Mouse (Mus musculus) neural tube, embryonic 12.5 days (tissue): ENCODE measurements around the gene Kctd19. TPM values are rescaled to one million over a fixed set of nuclear protein-coding genes. Genes with fewer than 3 reads are reported as not detected.

Experiments
- ATAC-seq: fragments of 200-750 bp; cut with Nextera tagmentation; 2 replicates; pipeline ENCODE4 v1.8.0; 2017; ENCODE audit warnings: low read depth, mild to moderate bottlenecking, moderate TSS enrichment, moderate library complexity; ENCODE audit not compliant: low FRiP score
- H3K27ac ChIP-seq: fragments of 300-500 bp; sonication (generic); 2 replicates; pipeline ENCODE4 v1.5.1; 2016
- H3K27me3 ChIP-seq: fragments of 300-500 bp; sonication (generic); replicated peaks from 2 replicates; pipeline ENCODE4 v1.6.1; 2016; ENCODE audit warnings: mild to moderate bottlenecking
- H3K36me3 ChIP-seq: fragments of 300-500 bp; sonication (generic); 2 replicates; pipeline ENCODE4 v1.6.1; 2016; ENCODE audit warnings: mild to moderate bottlenecking
- H3K4me1 ChIP-seq: fragments of 300-500 bp; sonication (generic); 2 replicates; pipeline ENCODE4 v1.6.1; 2016
- H3K4me2 ChIP-seq: fragments of 300-500 bp; sonication (generic); replicated peaks from 2 replicates; pipeline ENCODE4 v1.6.1; 2016; ENCODE audit warnings: mild to moderate bottlenecking
- H3K4me3 ChIP-seq: fragments of 300-500 bp; sonication (generic); 2 replicates; pipeline ENCODE4 v1.5.1; 2016
- H3K9ac ChIP-seq: fragments of 300-500 bp; sonication (generic); 2 replicates; pipeline ENCODE4 v1.6.1; 2016; ENCODE audit warnings: mild to moderate bottlenecking
- H3K9me3 ChIP-seq: fragments of 300-500 bp; sonication (generic); 2 replicates; pipeline ENCODE4 v1.6.1; 2016; ENCODE audit warnings: mild to moderate bottlenecking
- WGBS: fragments of 180-500 bp; shearing (Covaris S2); methylation state at CpG from one replicate; pipeline ENCODE4 v1.1.7; 2016; 5-methylcytosine and 5-hydroxymethylcytosine counted together
- polyA plus RNA-seq: library from polyadenylated mRNA; unstranded; fragments of >200 nt; fragmentation: Nextera tagmentation; extraction: Ambion mirVana; gene quantifications from 2 replicates; pipeline ENCODE4 v1.2.1, GENCODE M21; 2016

Gene Kctd19
- polyA plus RNA-seq, 1 experiment from 2014 or later: not detected

DNA sequence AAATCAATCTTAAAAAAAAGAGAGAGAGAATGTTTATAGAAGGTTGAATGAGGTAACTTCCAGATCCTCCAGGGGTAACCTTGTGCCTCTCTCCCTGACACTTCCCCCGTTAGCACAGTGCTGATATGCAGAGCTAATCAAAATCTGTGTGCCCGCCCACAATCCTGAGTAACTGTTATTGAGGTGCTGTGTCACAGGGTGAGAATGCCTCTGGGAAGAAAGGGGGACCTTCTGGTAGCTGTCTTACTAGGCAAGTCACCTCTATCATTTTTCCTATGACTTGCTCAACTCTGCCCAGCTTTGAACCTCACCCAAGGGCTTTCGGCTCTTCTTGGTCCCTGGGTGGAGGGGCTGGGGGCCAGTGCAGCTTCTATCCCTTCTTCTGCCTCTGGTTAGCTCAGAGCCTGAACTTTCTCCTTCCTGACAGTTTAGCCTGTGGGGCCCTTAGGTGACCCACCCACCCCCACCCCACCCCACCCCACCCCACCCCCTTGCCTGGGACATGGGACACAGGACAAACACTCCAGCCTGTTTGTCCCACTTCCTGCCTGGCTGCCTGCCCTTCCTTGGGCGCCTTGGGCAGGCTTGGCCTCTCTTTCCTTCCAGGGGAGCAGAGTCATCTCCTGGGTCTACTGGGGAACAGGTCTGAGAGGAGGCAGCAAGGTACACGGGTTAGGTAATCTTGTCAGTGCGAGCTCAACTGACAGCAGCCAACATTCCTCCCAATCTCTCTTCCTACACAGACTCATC is 73.2 kb downstream of the Kctd19 start:
- Histone ChIP-seq H3K27me3 (no peaks in the 10 kb centered on the region), H3K9ac (no peak overlapping the region), H3K36me3 (peaks cover 5% of the 10 kb centered on the region; the same call in 1 of the 2 replicates), H3K9me3 (no peaks in the 10 kb centered on the region), H3K4me2 (no peak overlapping the region), H3K27ac (no peak overlapping the region), H3K4me1 (no peaks in the 10 kb centered on the region), H3K4me3 (no peak overlapping the region)
- whole genome bisulfite sequencing: 88% methylated on average over 6 of the region's 6 CpGs
- no peak for ATAC-seq

DNA sequence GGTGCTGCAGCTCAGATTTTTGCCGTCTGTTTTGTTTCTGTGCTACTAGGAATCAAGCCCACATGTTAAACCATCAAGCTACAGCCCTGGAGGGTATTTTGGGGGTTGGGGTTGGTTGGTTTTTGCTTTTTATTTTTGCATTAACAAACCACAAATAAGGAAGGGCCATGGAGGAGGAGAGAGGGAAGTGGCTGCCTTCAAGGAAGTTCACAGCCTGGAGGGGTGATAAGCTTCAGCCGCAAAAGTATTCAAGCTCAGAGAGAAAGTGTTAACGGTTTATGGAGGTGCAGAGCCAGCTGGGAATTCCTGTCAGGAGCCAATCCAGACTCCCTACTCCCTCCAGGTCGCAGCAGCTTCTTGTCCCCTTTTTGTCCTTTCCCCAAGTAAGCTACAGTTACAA is 74.3 kb downstream of the Kctd19 start:
- WGBS: 56% methylated on average over 4 of the region's 4 CpGs
- Histone ChIP-seq H3K36me3 (peaks cover 14% of the 10 kb centered on the region), H3K4me3 (no peak overlapping the region), H3K27me3 (no peaks in the 10 kb centered on the region), H3K9me3 (no peaks in the 10 kb centered on the region), H3K4me2 (no peak overlapping the region), H3K27ac (no peak overlapping the region), H3K9ac (no peak overlapping the region), H3K4me1 (no peaks in the 10 kb centered on the region)
- ATAC-seq: no peak

DNA sequence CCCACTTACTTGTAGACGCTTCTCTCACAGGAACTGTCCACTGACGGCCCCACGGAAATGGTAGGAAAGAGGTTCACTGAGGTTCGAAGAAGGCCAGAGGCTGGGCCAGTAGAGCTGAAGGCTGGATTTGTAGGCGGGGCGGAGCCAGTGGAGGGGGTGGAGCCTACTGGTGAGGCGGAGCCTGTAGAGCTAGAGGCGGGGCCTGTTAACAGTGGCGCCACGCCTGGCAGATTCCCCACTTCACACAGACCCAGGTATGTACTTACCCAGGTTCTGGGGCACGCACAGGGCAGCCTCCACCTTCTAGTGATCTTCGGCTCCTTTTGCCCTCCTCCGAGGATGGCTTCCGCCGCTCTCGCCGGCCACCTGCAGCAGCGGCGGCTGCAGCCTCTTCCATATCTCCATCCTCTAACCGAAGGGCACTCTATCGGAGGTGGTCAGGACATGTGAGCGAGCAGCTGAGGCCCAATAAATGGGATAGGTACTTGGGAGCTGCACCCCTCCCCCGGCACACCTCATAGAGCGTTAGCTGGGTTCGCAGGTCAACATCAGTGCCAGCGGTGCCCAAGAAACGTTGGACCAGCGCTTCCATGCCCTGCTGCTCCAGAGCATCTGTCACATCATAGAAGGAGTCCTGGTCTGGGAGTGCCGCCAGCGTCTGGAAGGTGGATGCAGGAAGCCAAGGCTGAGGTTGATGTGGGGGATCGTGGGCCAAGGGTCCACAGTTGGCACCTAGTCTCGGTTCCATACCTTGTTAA is 76.8 kb downstream of the Kctd19 start:
- Histone ChIP-seq H3K36me3 (peaks cover 28% of the 10 kb centered on the region), H3K27ac (no peak overlapping the region), H3K4me2 (no peak overlapping the region; the same call in 1 of the 2 replicates), H3K4me1 (no peaks in the 10 kb centered on the region), H3K9me3 (no peaks in the 10 kb centered on the region), H3K27me3 (no peaks in the 10 kb centered on the region), H3K9ac (no peak overlapping the region), H3K4me3 (no peak overlapping the region)
- no peak for ATAC-seq
- WGBS: 46% methylated on average over 32 of the region's 32 CpGs

Other genes starting within 250 kb of the Kctd19 start
- gene Cbfb, start 242.8 kb downstream of the Kctd19 start, polyA plus RNA-seq: 65.8 and 73.1 TPM in 2 replicates
- gene D230025D16Rik, start 188.4 kb downstream of the Kctd19 start, polyA plus RNA-seq: 26.4 and 27.1 TPM in 2 replicates
- gene B3gnt9, start 158.3 kb downstream of the Kctd19 start, polyA plus RNA-seq: 6.5 TPM in 2 replicates
- 18.7 and 21.2 TPM in 2 replicates for gene Tradd, start 148.9 kb downstream of the Kctd19 start, polyA plus RNA-seq
- 0.90 and 1.0 TPM in 2 replicates for gene Fbxl8, start 148.9 kb downstream of the Kctd19 start, polyA plus RNA-seq
- gene Hsf4, start 143.7 kb downstream of the Kctd19 start, polyA plus RNA-seq: 0.19 and 0.20 TPM in 2 replicates
- gene Nol3, start 137.4 kb downstream of the Kctd19 start, polyA plus RNA-seq: 3.5 and 4.3 TPM in 2 replicates
- gene 4931428F04Rik, start 123.6 kb downstream of the Kctd19 start, polyA plus RNA-seq: 70.6 and 78.4 TPM in 2 replicates
- 15.9 and 16.3 TPM in 2 replicates for gene Exoc3l, start 117.4 kb downstream of the Kctd19 start, polyA plus RNA-seq
- gene E2f4, start 115.8 kb downstream of the Kctd19 start, polyA plus RNA-seq: 66.0 and 75.6 TPM in 2 replicates
- 1.5 and 2.2 TPM in 2 replicates for gene Elmo3, start 107.9 kb downstream of the Kctd19 start, polyA plus RNA-seq
- 1.2 and 1.3 TPM in 2 replicates for gene Lrrc29, start 87.2 kb downstream of the Kctd19 start, polyA plus RNA-seq
- gene Tmem208, start 87.1 kb downstream of the Kctd19 start, polyA plus RNA-seq: 112 and 113 TPM in 2 replicates
- 0.92 and 0.98 TPM in 2 replicates for gene Fhod1, start 65.5 kb downstream of the Kctd19 start, polyA plus RNA-seq
- 4.4 and 4.5 TPM in 2 replicates for gene Slc9a5, start 64.7 kb downstream of the Kctd19 start, polyA plus RNA-seq
- 0.35 and 0.75 TPM in 2 replicates for gene Plekhg4, start 40.2 kb downstream of the Kctd19 start, polyA plus RNA-seq
- 1.6 and 1.8 TPM in 2 replicates for gene Lrrc36, start 69 bp upstream of the Kctd19 start, polyA plus RNA-seq
- 242 and 246 TPM in 2 replicates for gene Tppp3, start 58.0 kb upstream of the Kctd19 start, polyA plus RNA-seq
- 29.0 and 30.7 TPM in 2 replicates for gene Zdhhc1, start 83.4 kb upstream of the Kctd19 start, polyA plus RNA-seq
- gene Hsd11b2, start 105.3 kb upstream of the Kctd19 start, polyA plus RNA-seq: 23.8 and 25.7 TPM in 2 replicates
- 142 and 143 TPM in 2 replicates for gene Atp6v0d1, start 152.5 kb upstream of the Kctd19 start, polyA plus RNA-seq
- 21.3 and 22.1 TPM in 2 replicates for gene Ripor1, start 191.8 kb upstream of the Kctd19 start, polyA plus RNA-seq
- gene Ctcf, start 223.1 kb upstream of the Kctd19 start, polyA plus RNA-seq: 120 and 127 TPM in 2 replicates
- gene Agrp, start 223.9 kb upstream of the Kctd19 start, polyA plus RNA-seq: 1.5 and 2.0 TPM in 2 replicates